Mouse (Mus musculus): ENCODE results near the gene Tmprss11d.

- TF ChIP-seq JUND (conservative IDR thresholded peaks at IDR 0.05; ENCODE audit: low read depth, low read length): no peak
- no peak for TF ChIP-seq SIN3A (IDR thresholded peaks at IDR 0.05; ENCODE audit: low read length)
- TF ChIP-seq EP300 (IDR thresholded peaks at IDR 0.05; ENCODE audit: low read length): no peak
- no peak for TF ChIP-seq MAZ (IDR thresholded peaks at IDR 0.05; ENCODE audit: low read depth, low read length)
- no peak for TF ChIP-seq MAX (IDR thresholded peaks at IDR 0.05; ENCODE audit: low read length)
- TF ChIP-seq MAFK (IDR thresholded peaks at IDR 0.05; ENCODE audit: insufficient replicate concordance, low read length): no peak
- no peak for TF ChIP-seq CTCF (conservative IDR thresholded peaks at IDR 0.05 in 1 of 2, IDR thresholded peaks at IDR 0.05 in 1 of 2; ENCODE audit: low read depth in 2 of 2, low read length in 2 of 2)
- no peak for TF ChIP-seq BHLHE40 (IDR thresholded peaks at IDR 0.05; ENCODE audit: low read depth, low read length)
- TF ChIP-seq RCOR1 (conservative IDR thresholded peaks at IDR 0.05; ENCODE audit: low read depth, low read length): no peak
- TF ChIP-seq POLR2A (IDR thresholded peaks at IDR 0.05; ENCODE audit: low read depth, low read length): no peak
- no peak for TF ChIP-seq TBP (conservative IDR thresholded peaks at IDR 0.05; ENCODE audit: low read depth, low read length)
- TF ChIP-seq MEF2A (IDR thresholded peaks at IDR 0.05; ENCODE audit: borderline replicate concordance, low read depth, low read length): no peak
Observed at GRCm38 (mm10) chr5:86373320-86373719, at the start of gene Tmprss11d.
